Mouse (Mus musculus): ENCODE measurements at regions not wholly inside any gene's neighbourhood (a gene's known extent, or its start where the extent isn't known, plus 50 kb on each side); places are given as distances from the start of the nearest gene placed in this dataset.
A peak's percentile ranks its signal among the peaks of the same experiment; 100 is the strongest.

DNA sequence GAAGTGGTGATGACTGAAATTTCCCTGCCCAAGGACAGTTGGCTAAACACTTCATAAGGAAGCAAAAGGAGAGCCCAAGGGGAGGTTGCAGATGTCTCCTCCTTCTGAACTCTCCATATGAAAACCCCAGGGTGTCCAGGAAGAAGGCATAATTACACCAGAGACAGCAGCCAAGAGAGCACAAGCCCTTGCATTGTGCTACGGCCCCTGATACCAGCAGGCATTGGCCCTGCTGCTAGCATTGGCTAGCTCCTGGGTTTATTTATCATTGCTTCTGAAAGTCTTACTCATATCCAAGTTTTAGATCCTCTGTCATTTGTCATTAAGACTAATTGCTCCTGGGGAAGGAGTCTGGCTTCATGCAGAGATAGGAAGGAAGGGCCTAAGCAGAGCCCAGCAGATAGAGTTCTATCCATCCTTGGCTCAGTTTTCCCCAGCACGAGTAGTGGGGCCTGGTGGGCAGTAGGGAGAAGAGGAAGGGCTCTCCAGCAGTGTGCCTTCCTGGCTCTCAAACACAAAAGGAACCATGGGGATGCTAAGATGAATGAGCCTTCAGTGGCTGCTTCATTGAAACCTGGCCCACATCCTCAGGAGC, 98.5 kb upstream of the Tmc3 start:
- DNase-seq: peak; percentile 50

DNA sequence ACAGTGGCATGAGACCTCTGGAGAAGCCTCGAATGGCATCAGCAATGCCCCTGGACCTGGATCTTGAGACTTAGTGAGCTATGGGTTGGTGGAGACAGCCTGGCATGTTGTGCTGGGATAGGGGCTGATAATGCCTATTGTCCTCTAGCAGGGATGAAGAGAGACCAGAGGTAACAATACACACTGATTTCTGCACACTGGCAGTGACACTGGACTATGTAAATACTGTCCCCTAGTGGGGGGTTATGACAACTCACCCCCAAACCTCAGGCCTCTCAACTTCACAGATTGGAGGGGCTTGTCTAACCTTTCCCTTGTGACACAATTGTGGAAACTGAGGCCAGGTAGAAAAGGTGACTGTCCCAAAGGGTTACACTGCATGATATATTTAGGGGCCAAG, 94.9 kb upstream of the Tmc3 start:
- DNase-seq: no peak

DNA sequence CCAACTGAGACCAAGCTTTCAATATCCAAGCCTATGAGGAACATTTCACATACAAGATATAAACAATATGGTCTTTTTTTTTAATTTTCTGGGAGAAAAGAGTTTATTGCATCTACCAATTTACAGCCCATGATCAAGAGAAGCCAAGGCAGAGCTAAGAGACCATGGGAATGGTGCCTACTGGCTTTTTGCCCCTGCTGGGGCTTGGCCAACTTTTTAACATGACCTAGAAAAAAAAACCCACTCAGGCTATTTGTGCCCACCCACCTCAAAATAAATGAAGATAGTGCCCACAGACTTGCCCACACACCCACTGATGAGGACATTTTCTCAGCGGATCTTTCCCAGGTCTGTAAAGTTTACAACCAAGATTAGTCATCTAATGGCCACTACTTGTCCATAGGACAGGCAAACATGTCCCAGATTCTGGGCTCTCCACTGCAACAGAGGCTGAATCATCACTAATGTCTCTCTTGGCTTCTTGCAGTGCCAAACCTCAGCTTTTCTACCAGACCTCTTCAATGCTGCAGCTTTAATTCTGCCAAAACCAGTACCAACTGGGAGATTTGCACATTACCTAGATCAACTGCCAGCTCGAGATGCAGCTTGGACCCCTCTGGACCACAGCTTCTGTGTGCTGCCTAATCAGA, 79.6 kb upstream of the Tmc3 start:
- no peak for DNase-seq

DNA sequence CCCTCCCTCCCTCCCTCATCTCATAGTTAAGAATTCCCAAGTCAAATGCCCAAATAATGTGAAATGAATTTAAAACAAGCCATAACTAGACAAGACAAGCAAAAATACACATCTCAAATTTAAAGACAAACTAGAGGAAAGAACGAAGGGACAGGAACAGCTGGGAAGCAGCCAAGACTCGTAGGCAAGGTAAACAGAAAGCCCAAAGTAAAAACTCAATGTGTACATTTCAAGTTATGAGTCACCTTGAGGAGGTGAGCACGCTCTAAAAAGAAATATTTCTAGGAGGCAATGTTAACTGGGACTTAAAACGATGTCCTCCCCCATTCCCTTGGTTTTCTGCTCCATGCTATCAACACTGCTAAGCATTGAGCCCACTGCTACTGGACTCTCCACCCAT, 68.4 kb upstream of the Tmc3 start:
- DNase-seq: no peak

DNA sequence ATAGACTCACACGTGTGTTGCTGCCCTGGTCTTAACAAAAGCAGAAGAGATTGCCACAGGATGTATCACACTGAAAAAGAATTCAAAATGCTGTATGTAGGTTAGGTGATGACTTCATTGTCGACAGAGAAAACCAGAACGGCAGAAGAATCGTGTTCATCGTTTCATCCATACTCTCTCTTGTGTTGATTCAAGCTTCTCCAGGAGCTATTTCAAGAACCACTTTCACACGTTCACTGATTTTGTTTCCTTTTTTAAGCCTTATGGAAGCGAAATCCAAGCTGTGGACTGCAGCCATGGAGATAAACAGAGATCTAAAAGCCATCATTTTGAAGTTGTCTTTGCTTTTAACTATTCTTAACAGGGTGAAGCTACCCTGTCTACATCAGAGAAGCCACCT, 63.2 kb upstream of the Tmc3 start:
- no peak for DNase-seq
